Mouse (Mus musculus) myocyte (in vitro differentiated cells): Measurements from ENCODE around the gene Bend6. TPM values are rescaled to one million over a fixed set of nuclear protein-coding genes. Genes with fewer than 3 reads are reported as not detected.

ENCODE experiments used
- H3K27me3 ChIP-seq: one replicate; pipeline ENCODE4 v1.6.1; 2011; ENCODE audit not compliant: control insufficient read depth, insufficient read depth, insufficient read length
- H3K36me3 ChIP-seq: one replicate; pipeline ENCODE4 v1.6.1; 2011; ENCODE audit not compliant: control insufficient read depth, insufficient read depth
- H3K4me2 ChIP-seq: one replicate; pipeline ENCODE4 v1.6.1; 2011; ENCODE audit warnings: low read depth, control low read depth
- H3K4me3 ChIP-seq: one replicate; pipeline ENCODE4 v1.5.1; 2011; ENCODE audit warnings: mild to moderate bottlenecking, control low read depth, moderate library complexity
- H3K79me2 ChIP-seq: one replicate; pipeline ENCODE4 v1.6.1; 2011; ENCODE audit not compliant: control insufficient read depth, insufficient read depth
- H3ac ChIP-seq: one replicate; pipeline ENCODE4 v1.6.1; 2011; ENCODE audit not compliant: control insufficient read depth, insufficient read length
- CEBPB ChIP-seq: IDR thresholded peaks from 2 replicates; pipeline ENCODE4 v1.6.1; 2011; ENCODE audit warnings: mild to moderate bottlenecking, moderate library complexity; ENCODE audit not compliant: poor library complexity, insufficient read depth, severe bottlenecking
- E2F4 ChIP-seq: IDR thresholded peaks from one replicate; pipeline ENCODE4 v1.6.1; 2011; ENCODE audit warnings: mild to moderate bottlenecking, control low read depth, moderate library complexity; ENCODE audit not compliant: insufficient read depth
- MAX ChIP-seq: IDR thresholded peaks from one replicate; pipeline ENCODE4 v1.6.1; 2011; ENCODE audit warnings: low read depth, mild to moderate bottlenecking, control low read depth
- MYOD1 ChIP-seq, 3 experiments: IDR thresholded peaks; one replicate each; pipeline ENCODE4 v1.6.1; 2011; ENCODE audit warnings: control low read depth in 2 of 3, low read depth in 2 of 3, mild to moderate bottlenecking in 2 of 3, moderate library complexity in 1 of 3; ENCODE audit not compliant: insufficient read length in 2 of 3, control insufficient read depth in 1 of 3
- MYOG ChIP-seq, 3 experiments: IDR thresholded peaks; one replicate each; pipeline ENCODE4 v1.6.1; 2011; ENCODE audit warnings: control low read depth in 2 of 3, low read depth in 2 of 3, mild to moderate bottlenecking in 2 of 3; ENCODE audit not compliant: insufficient read length in 2 of 3, control insufficient read depth in 1 of 3, insufficient read depth in 1 of 3
- POLR2A ChIP-seq: IDR thresholded peaks from one replicate; pipeline ENCODE4 v1.6.1; 2011; ENCODE audit warnings: low read depth, mild to moderate bottlenecking, control low read depth, moderate library complexity; ENCODE audit not compliant: insufficient read length
- POLR2AphosphoS2 ChIP-seq: IDR thresholded peaks from one replicate; pipeline ENCODE4 v1.6.1; 2011; ENCODE audit warnings: low read depth, control low read depth; ENCODE audit not compliant: insufficient read length
- REST ChIP-seq: IDR thresholded peaks from one replicate; pipeline ENCODE4 v1.6.1; 2011; ENCODE audit warnings: mild to moderate bottlenecking, control low read depth, moderate library complexity; ENCODE audit not compliant: insufficient read depth, insufficient read length
- SRF ChIP-seq: IDR thresholded peaks from one replicate; pipeline ENCODE4 v1.6.1; 2011; ENCODE audit warnings: low read depth; ENCODE audit not compliant: control insufficient read depth, insufficient read length
- TCF12 ChIP-seq: IDR thresholded peaks from one replicate; pipeline ENCODE4 v1.6.1; 2011; ENCODE audit warnings: mild to moderate bottlenecking, control low read depth; ENCODE audit not compliant: poor library complexity, insufficient read depth, severe bottlenecking
- TCF3 ChIP-seq: IDR thresholded peaks from one replicate; pipeline ENCODE4 v1.6.1; 2011; ENCODE audit warnings: low read depth, control low read depth; ENCODE audit not compliant: insufficient read length
- USF1 ChIP-seq: IDR thresholded peaks from one replicate; pipeline ENCODE4 v1.6.1; 2011; ENCODE audit warnings: low read depth, mild to moderate bottlenecking, control low read depth, moderate library complexity
- polyA plus RNA-seq: library from polyadenylated mRNA; unstranded; fragments of >200 nt; fragmentation: generic; extraction: Trizol; gene quantifications from one replicate; pipeline ENCODE4 v1.2.1, GENCODE M21; 2012; ENCODE audit warnings: missing spikeins

The Bend6 gene
- polyA plus RNA-seq, 1 experiment = 3.8 TPM

GRCm38 (mm10) chr1:33939828-33940227 lies 32.2 kb upstream of the Bend6 start:
- no peaks in the 10 kb centered on the region for H3K36me3 ChIP-seq
- no peak overlapping the region for H3K4me2 ChIP-seq
- no peaks in the 10 kb centered on the region for H3K27me3 ChIP-seq
- H3K79me2 ChIP-seq = peaks cover 19% of the 10 kb centered on the region
- TF ChIP-seq E2F4 (no peak), TCF3 (no peak), SRF (no peak), MAX (no peak), MYOG (IDR thresholded peaks at IDR 0.05; ENCODE audit: control insufficient read depth in 1 of 3, insufficient read depth in 1 of 3, insufficient read length in 2 of 3, low read depth in 2 of 3) (no peak), REST (no peak), MYOD1 (IDR thresholded peaks at IDR 0.05; ENCODE audit: control insufficient read depth in 1 of 3, insufficient read length in 2 of 3, low read depth in 2 of 3) (no peak)
- no peak overlapping the region for H3K4me3 ChIP-seq
- no peak overlapping the region for H3ac ChIP-seq

GRCm38 (mm10) chr1:33935946-33936345 lies 28.3 kb upstream of the Bend6 start:
- no peak overlapping the region for H3K4me2 ChIP-seq
- H3K4me3 ChIP-seq = no peak overlapping the region
- H3ac ChIP-seq = no peak overlapping the region
- no peaks in the 10 kb centered on the region for H3K36me3 ChIP-seq
- peaks cover 5% of the 10 kb centered on the region for H3K79me2 ChIP-seq
- no peak for TF ChIP-seq TCF12
- no peaks in the 10 kb centered on the region for H3K27me3 ChIP-seq

GRCm38 (mm10) chr1:33932845-33933499 lies 25.4 kb upstream of the Bend6 start:
- Histone ChIP-seq H3ac (no peak overlapping the region), H3K79me2 (no peaks in the 10 kb centered on the region)

GRCm38 (mm10) chr1:33932196-33932595 lies 24.6 kb upstream of the Bend6 start:
- Histone ChIP-seq H3K4me2 (no peak overlapping the region), H3ac (no peak overlapping the region), H3K36me3 (peaks cover 8% of the 10 kb centered on the region), H3K27me3 (no peaks in the 10 kb centered on the region), H3K79me2 (no peaks in the 10 kb centered on the region), H3K4me3 (no peak overlapping the region)
- TF ChIP-seq SRF = no peak
- TF ChIP-seq TCF12 = no peak
- no peak for TF ChIP-seq CEBPB
- no peak for TF ChIP-seq E2F4
- TF ChIP-seq USF1 = no peak
- TF ChIP-seq MAX = no peak
- no peak for TF ChIP-seq MYOD1 (IDR thresholded peaks at IDR 0.05; ENCODE audit: control insufficient read depth in 1 of 3, insufficient read length in 2 of 3, low read depth in 2 of 3)
- TF ChIP-seq POLR2AphosphoS2 = no peak
- TF ChIP-seq MYOG (IDR thresholded peaks at IDR 0.05; ENCODE audit: control insufficient read depth in 1 of 3, insufficient read depth in 1 of 3, insufficient read length in 2 of 3, low read depth in 2 of 3) = no peak

More at GRCm38 (mm10) chr1:33932845-33933499, 25.4 kb upstream of the Bend6 start:
- no peaks in the 10 kb centered on the region for H3K27me3 ChIP-seq
- TF ChIP-seq SRF (no peak), MYOD1 (IDR thresholded peaks at IDR 0.05; ENCODE audit: control insufficient read depth in 1 of 3, insufficient read length in 2 of 3, low read depth in 2 of 3) (peak in 1 of 3 experiments; percentile 24)
- H3K4me3 ChIP-seq = no peak overlapping the region
- H3K36me3 ChIP-seq = peaks cover 8% of the 10 kb centered on the region
- H3K4me2 ChIP-seq = no peak overlapping the region

- TF ChIP-seq E2F4 (no peak), POLR2A (no peak), USF1 (no peak), MYOG (IDR thresholded peaks at IDR 0.05; ENCODE audit: control insufficient read depth in 1 of 3, insufficient read depth in 1 of 3, insufficient read length in 2 of 3, low read depth in 2 of 3) (no peak)
Observed at GRCm38 (mm10) chr1:33931791-33932190, 24.2 kb upstream of the Bend6 start.

GRCm38 (mm10) chr1:33927466-33927865 lies 19.9 kb upstream of the Bend6 start:
- TF ChIP-seq TCF3 (no peak), REST (no peak), TCF12 (no peak), MYOG (IDR thresholded peaks at IDR 0.05; ENCODE audit: control insufficient read depth in 1 of 3, insufficient read depth in 1 of 3, insufficient read length in 2 of 3, low read depth in 2 of 3) (no peak), MYOD1 (IDR thresholded peaks at IDR 0.05; ENCODE audit: control insufficient read depth in 1 of 3, insufficient read length in 2 of 3, low read depth in 2 of 3) (no peak), CEBPB (no peak), SRF (no peak)

More at GRCm38 (mm10) chr1:33931791-33932190, 24.2 kb upstream of the Bend6 start:
- Histone ChIP-seq H3K36me3 (peaks cover 8% of the 10 kb centered on the region), H3K4me3 (no peak overlapping the region), H3K27me3 (no peaks in the 10 kb centered on the region), H3K79me2 (no peaks in the 10 kb centered on the region), H3K4me2 (no peak overlapping the region), H3ac (no peak overlapping the region)

More at GRCm38 (mm10) chr1:33927466-33927865, 19.9 kb upstream of the Bend6 start:
- Histone ChIP-seq H3K4me2 (no peak overlapping the region), H3K4me3 (no peak overlapping the region), H3K27me3 (no peaks in the 10 kb centered on the region), H3K79me2 (no peaks in the 10 kb centered on the region), H3K36me3 (peaks cover 11% of the 10 kb centered on the region), H3ac (no peak overlapping the region)
